Mouse (Mus musculus) embryo, embryonic 10 days (tissue): ENCODE results near the gene Zbtb20.

Experiments used
- DNase-seq: peaks from one replicate; pipeline ENCODE4 v3.0.0-alpha.2; 2015; ENCODE audit warnings: low spot score

Gene Zbtb20

GRCm38 (mm10) chr16:43610375-43610774 is 734.7 kb downstream of the Zbtb20 start:
- no peak for DNase-seq

DNA sequence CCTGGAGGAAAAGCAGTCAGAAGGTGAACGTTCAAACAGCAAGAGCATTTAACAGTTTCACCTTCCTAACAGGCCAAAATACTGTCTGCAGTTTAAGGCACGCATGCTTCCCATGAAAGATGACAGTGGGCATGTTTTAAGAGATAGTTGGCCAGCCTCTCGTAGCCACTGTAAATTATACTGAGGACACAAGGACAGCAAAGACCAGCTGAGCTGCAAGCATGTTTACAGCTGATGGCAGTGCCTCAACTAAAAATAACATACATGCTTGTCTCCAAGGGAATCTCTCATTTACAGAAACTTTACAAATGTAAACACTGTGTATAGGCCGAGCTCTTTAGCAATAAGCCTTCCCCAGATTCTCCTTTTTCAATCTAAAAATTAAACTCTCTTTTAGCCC is 740.7 kb downstream of the Zbtb20 start:
- no peak for DNase-seq

DNA sequence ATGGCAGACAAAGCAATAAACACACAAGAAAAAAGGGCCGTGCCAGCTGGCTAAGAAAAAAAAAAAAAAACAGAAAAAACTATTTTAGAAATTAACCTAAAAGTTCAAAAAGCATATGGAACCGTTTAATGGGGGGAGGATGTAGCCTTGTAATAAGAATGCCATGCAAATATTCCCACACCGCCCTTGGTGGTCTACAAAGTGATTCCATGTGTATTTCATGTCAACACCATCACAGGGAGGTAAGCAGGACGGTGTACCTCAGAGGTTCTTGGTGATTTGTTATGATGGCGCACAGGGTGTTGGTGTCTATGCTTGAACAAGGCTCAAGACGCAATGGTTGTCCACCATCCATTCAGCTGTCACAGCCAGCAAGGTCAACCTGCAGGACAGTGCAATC is 741.7 kb downstream of the Zbtb20 start:
- peak; percentile 54 for DNase-seq

GRCm38 (mm10) chr16:43618286-43618685 is 742.6 kb downstream of the Zbtb20 start:
- DNase-seq, result no peak

DNA sequence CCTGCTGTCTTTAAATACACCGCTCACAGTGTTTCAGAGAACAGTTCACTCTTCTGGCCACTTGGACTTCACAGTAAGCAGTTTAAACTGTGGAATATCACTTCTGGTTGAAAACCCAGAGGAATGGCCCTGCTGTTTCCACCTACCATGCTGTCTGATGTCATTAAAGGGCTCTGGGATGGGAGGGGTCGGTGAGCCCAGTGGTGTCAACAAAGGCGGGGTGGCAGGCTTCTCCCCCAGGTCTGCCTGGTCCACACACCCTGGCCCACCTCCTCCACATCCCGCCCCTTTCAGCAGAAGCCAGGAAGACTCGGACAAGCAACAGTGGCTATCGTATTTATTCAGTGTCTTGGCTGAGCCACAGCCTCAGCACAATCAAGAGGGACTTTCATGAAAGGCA is 743.6 kb downstream of the Zbtb20 start:
- no peak for DNase-seq

DNA sequence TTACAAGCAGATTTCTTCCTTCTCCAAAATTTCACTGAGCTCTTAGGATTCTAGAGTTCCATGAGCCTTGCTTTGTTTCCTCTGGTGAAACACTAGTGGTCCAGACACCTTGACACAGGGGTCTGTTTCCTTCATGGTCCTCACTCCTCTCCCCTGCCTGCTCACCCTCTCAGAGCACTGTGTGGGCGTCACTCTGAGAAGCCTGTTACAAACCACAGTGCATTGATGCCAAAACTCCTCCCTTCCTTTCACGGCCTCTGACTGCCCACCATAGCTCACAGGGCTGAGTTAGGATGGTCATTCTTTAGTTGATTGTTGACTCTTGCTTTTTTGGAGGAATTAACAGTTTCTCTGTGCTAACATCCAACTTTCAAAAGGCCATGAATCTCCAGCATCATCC is 744.7 kb downstream of the Zbtb20 start:
- peak; percentile 34 for DNase-seq

DNA sequence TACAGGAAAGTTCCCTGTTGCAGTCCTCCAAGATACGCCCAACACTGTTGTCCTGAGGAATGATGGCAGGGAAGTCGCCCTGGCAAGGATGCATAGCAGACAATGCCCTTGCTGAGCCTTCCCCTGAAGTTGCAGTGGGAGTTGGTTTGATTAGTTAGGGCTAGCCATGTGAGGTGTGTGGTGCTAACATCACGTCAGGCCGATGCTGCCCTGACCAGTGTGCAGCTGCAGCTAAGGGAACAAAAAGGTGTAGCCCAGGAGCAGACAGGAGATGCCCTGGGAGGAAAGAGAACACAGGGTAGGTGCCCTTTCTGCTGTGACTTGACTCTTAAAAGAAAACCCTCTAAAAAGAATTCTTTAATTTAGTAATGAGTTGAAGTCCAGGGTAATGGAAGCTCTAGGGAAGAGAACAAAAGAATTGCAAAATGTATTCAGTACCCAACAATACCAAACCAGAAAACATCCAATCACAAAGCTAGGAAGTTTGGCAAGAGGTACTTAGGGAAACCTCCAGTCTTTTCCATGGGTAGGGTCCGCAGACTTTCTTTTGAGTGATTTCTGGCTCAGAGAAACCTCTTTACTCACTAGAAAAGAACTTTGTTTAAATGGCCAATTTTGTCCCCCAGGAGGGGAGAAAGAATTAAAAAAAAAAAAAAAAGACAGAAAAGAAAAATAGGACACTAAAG is 747.8 kb downstream of the Zbtb20 start:
- peak; percentile 25 for DNase-seq

DNA sequence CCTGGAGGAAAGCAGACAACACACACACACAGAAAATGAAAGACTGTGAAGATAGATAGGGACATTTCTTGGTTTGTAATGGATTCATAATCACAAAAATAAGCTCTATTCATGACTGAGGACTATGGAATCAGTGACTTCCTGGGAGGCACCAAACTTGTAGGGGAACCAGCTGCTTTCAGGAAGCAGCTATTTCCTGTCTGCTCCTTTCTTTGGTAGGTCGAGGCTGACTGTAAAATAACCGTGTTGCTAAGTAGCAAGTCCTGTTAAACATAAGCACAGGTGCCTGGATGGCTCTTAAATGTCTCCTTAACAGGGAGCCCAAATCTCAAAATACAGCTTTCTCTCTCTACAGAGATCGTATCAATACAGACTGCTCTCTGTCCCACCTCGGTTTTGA is 749.2 kb downstream of the Zbtb20 start:
- DNase-seq, result no peak

GRCm38 (mm10) chr16:43625289-43625688 is 749.6 kb downstream of the Zbtb20 start:
- no peak for DNase-seq

GRCm38 (mm10) chr16:43625956-43626355 is 750.3 kb downstream of the Zbtb20 start:
- no peak for DNase-seq

DNA sequence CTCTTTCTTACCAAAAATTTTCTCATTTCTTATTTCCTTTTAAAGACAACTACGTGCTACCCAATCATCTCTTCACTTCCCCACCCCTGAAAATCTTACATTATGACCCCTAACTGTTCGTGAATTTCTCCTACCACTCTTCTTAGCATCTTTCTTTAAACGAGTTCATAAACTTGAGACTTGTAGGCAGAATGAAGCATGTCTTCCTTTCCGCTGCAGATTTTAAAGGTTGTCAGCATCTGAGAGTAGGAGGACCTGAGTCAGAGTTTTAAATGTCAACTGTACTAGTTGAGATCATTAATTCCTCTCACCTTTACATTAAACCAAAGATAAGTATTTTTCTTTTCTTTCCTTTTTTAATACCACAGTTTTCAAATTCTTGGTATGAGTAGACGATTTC is 753.0 kb downstream of the Zbtb20 start:
- no peak for DNase-seq

DNA sequence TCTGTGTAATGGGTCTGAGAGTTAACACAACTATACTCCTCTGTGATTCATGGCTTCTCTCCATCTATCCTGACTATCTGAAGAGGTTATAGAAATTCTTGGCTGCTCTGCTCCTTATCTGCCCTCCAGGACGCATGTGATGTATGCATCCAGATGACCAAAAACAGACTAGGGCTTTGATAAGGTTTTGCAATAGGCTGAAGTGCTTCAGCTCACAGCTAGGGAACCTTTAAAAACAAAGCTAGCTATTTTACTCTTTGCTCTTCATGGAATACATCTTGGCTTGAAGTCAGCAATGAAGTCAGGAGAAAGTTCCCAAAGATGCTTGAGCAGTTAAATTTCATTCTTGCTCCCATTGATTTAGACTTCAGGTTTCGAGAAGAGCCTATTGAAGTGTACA is 756.1 kb downstream of the Zbtb20 start:
- DNase-seq, result no peak

- DNase-seq, result no peak
Observed at GRCm38 (mm10) chr16:43634037-43634436, 758.4 kb downstream of the Zbtb20 start.

DNA sequence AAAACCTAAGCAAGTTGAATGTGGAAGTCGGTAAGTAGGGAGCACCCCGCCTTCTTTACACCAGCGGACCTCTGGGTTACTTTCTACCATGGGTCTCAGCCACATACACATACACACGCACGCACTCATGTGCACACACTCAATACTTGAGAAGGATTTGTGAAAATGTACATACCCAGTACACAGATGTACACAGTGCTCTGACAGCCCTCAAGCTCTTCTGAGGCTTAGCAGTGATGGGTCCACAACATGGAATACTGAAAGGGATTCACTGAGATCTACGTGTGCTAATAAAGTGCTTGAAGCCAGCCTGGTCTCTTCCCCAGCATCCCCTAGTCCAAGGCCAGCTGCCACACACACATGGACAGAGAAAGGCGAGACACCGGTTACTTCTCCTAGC is 761.6 kb downstream of the Zbtb20 start:
- DNase-seq, result no peak

GRCm38 (mm10) chr16:43638406-43639049 is 762.8 kb downstream of the Zbtb20 start:
- DNase-seq, result no peak

GRCm38 (mm10) chr16:43641230-43641629 is 765.5 kb downstream of the Zbtb20 start:
- DNase-seq, result no peak

- DNase-seq, result no peak
Observed at GRCm38 (mm10) chr16:43645879-43646278, 770.2 kb downstream of the Zbtb20 start.

DNA sequence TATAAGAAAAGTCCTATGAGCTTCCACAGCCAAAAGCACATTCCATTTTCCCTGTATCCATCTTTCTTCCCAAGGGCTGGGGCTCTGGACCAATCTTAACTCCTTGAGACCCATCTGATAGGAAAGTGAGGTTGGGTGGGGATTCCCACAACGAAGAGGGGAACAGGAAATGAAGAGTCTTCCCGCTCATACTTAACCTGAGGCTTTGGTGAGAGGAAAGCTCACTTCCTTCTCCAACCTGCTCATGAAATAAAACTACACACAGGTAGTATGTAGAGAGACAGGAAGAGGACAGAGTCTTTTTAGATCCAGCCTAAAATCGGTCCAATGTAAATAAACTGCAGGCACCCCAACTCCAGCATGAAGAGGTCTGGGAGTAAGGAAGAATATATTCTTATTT is 771.3 kb downstream of the Zbtb20 start:
- DNase-seq, result no peak

- no peak for DNase-seq
Observed at GRCm38 (mm10) chr16:43647641-43648040, 772.0 kb downstream of the Zbtb20 start.

DNA sequence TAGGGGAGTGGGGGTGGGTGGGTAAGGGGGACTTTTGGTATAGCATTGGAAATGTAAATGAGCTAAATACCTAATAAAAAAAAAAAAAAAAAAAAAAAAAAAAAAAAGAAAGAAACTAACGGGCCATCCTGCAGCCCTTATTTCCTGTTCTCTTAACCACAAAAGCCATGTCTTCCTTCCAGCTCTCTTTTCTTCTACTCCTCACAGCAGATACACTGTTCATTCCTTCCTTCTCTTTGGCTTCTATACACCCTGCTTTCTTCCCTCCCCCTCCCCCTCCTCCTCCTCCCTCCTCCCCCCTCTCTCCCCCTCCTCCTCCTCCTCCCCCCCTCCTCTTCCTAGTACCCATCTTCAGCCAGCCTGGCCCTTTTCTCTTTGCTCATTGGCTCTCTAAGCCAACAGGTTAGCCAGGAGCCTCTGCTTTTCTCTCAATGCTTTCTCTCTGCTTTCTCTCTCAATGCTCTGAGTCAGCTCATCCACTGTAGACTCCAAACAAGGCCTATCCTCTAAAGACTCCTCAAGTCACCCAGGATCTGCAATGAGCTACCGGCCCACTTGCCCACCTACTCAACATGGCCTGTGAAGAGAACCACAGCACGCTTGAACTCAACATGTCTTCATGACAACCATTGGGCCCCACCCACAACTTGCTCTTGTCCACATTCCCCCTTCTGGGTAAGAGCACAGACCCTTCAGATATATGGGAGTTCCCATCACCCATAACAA is 774.8 kb downstream of the Zbtb20 start:
- DNase-seq, result no peak

- no peak for DNase-seq
Observed at GRCm38 (mm10) chr16:43653288-43653687, 777.6 kb downstream of the Zbtb20 start.

DNA sequence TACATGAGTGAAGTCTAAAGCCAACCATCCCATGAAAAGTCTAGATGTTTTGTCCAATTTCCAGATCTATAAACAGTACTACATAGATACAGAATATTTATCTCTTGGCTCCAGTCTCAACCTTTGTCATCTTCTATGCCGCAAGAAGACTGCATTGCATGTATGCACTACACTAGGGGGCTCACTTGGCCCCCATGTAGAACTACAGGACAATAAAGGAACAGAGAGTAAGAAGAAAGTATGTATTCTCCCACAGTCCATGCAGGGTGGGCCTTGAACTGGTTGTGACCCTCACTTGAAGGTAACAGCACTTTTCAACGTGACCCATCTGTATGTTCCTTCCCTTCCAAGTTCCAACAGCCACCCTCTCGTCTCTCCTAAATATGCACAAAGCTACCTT is 778.6 kb downstream of the Zbtb20 start:
- no peak for DNase-seq

- no peak for DNase-seq
Observed at GRCm38 (mm10) chr16:43655183-43655787, 779.6 kb downstream of the Zbtb20 start.
